Mouse (Mus musculus) left cerebral cortex, postnatal 10 days (tissue): ENCODE measurements around the gene Fads2. TPM values are rescaled to one million over a fixed set of nuclear protein-coding genes. Genes with fewer than 3 reads are reported as not detected.
A peak's percentile ranks its signal among the peaks of the same experiment; 100 is the strongest.

Experiments
- DNase-seq, 2 experiments: peaks; one replicate each; pipeline ENCODE4 v3.0.0; 2021 to 2022; ENCODE audit warnings: low spot score in 2 of 2, mixed read lengths in 1 of 2; ENCODE audit errors: extremely low spot score in 1 of 2
- intact Hi-C: fragments of 180-260 bp; cut with DNase I; formaldehyde crosslinking; loops from one replicate; pipeline ENCODE4 v1.15.1; 2025
- total RNA-seq, 2 experiments: library from RNA; stranded (reverse); gene quantifications; 2 replicates each; pipeline ENCODE4 v1.2.3; 2021

The Fads2 gene
- total RNA-seq, 2 experiments from 2014 or later = 217 to 220 TPM

DNA sequence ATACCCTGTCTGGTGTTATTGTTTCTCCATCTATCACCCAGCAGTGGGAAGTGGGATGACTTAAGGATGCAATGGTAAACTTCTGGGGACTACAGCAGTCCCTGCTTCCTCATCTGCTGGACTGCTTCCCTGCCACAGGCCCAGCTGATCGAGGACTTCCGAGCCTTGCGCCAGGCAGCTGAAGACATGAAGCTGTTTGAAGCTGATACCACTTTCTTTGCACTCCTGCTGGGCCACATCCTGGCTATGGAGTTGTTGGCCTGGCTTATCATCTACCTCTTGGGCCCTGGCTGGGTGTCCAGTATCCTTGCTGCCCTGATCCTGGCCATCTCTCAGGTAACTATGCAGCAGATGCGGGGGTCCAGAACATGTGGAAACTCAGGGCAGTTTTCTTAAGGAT is 48.8 kb downstream of the Fads2 start:
- DNase-seq = no peak
- intact Hi-C loops = no loop called here

DNA sequence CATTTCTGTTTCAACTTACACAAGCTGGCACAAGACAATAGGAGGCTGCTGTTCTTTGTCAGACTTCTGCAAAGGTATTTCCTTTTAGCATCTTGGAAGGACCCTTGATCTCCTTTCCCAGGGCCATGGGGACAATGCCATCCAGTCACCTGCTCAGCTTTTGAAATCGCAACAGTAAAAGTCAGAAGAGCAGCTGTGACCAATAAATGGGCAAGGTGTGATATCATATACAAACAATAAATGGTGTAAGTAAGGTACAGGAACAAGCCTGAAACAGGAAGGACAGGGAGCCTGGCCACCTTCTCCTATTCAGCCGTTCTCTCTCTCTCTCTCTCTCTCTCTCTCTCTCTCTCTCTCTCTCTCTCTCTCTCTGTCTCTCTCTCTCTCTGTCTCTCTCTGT is 51.1 kb downstream of the Fads2 start:
- DNase-seq = no peak
- intact Hi-C loops = no loop called here

DNA sequence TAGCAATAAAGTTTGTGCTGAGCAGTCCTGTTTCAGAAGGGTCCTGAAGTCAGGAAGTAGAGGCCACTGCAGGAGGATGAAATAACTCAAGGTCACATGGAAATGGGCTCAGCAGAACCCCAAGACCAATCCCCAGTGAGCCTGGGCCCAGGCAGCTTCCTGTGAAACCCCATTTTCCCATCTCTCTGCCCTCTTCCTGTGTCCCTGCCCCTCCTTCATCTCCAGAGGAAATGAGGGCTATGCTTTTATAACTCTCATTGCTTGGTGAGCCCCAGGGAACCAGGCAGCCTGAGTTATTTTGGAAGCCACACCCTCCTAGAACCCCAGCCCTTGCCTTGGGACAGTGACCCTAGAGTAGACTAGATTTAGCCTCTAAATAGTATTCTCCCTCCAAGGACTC is 52.0 kb downstream of the Fads2 start:
- no peak for DNase-seq
- intact Hi-C loops = no loop called here

DNA sequence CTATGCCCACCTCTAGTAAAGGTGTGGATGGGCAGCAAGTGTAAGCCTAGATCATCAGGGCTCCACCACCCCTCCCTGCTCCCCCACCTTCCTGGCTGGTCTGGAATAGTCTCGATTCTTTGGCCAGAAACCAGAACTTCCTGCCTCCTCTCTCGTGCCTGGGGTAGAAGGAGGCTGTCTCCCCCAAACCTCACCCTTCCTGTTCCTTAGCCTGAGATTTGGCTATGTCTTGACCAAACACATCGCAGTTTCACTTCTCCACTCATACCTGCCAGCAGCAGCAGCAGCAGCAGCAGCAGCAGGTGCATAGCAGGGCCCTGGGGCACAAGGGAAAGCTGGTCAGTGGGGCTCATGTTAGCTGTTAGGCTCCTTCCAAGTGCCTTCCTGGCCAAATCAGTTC is 54.6 kb downstream of the Fads2 start:
- no peak for DNase-seq
- intact Hi-C loops = no loop called here

GRCm38 (mm10) chr19:10046346-10046745 is 55.2 kb downstream of the Fads2 start:
- no peak for DNase-seq
- intact Hi-C loops = no loop called here

DNA sequence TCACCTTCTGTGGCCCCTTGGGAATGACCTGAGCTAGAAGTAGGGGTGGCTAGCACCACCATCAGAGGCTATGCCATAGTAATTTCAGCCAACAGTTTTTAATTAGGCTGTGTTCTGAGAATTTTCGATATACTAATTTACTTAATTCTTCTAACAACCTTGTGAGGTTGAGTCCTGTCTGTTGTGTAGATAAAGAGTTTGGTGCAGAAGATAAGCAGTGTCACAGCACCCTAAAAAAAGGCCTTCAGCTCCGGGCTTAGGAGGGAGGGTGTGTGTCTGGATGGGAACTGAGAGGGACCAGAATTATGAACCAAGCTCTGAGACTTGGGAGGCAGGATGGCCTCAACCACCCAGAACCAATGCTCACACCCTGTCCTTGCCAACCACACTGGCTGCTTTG is 55.8 kb downstream of the Fads2 start:
- no peak for DNase-seq
- intact Hi-C loops = no loop called here

- intact Hi-C loops = no loop called here
- peak in 1 of 2 experiments; percentile 64 for DNase-seq
Observed at GRCm38 (mm10) chr19:10043643-10044042, 57.9 kb downstream of the Fads2 start.

GRCm38 (mm10) chr19:10042816-10043215 is 58.7 kb downstream of the Fads2 start:
- intact Hi-C loops = no loop called here
- no peak for DNase-seq

- intact Hi-C loops = no loop called here
- DNase-seq = peak in 1 of 2 experiments; percentile 46
Observed at GRCm38 (mm10) chr19:10042232-10042631, 59.3 kb downstream of the Fads2 start.

GRCm38 (mm10) chr19:10041388-10042148 is 60.0 kb downstream of the Fads2 start, which contains the start of gene Fads3:
Gene Fads3 (plus strand): TSS chr19:10041569.
- intact Hi-C loops = no loop called here
- DNase-seq = peak; percentile 60 to 91

- intact Hi-C loops = no loop called here
- DNase-seq = no peak
Observed at GRCm38 (mm10) chr19:10040866-10041387, 60.6 kb downstream of the Fads2 start.

GRCm38 (mm10) chr19:10039615-10040014 is 61.9 kb downstream of the Fads2 start:
- no peak for DNase-seq
- intact Hi-C loops = no loop called here

DNA sequence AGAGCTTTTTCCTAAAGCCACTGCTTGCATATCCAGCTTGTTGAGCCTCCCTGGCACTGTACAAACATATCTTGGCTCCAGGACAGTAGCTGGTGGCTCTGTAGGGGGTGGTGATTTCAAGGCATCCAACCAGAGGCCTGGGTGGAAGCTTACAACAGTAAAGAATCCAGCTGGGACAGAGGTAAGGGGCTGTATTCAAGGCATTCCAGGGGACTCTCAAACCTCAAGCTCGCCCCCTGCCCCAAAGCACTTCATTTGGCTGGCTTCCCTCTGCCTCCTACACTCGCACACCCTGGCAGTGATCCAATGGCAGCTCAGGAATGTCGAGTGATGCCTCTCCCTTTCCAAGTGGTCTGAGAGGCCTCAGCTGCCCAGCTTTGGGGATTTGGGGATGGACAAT is 62.6 kb downstream of the Fads2 start:
- peak in 1 of 2 experiments; percentile 63 for DNase-seq
- intact Hi-C loops = no loop called here

GRCm38 (mm10) chr19:10038364-10038763 is 63.2 kb downstream of the Fads2 start:
- no peak for DNase-seq
- intact Hi-C loops = no loop called here

DNA sequence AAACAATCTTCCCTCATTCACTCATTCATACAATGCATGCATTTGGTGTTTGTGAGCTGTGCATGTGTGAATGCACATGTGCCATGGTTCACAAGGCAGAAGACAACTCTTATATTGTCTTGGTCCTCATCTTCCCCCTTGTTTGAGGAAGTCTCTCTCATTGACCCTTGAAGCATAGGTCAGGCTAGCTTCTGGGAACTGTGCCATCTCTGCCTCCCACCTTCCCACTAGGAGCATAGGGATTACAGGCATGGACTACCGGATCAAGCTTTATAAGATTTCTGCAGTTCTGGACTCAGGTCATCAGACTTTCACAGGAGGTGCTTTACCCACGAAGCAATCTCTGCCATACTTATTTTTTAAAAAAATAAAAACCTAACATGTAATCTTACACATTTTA is 64.0 kb downstream of the Fads2 start:
- intact Hi-C loops = no loop called here
- no peak for DNase-seq

- DNase-seq = peak in 1 of 2 experiments; percentile 83
- intact Hi-C loops = loop anchor here (2.0 kb wide), 1 partner anchor 34 kb away; the partner anchor contains the start of genes Best1 and Rab3il1
Observed at GRCm38 (mm10) chr19:10034785-10035447, 66.6 kb downstream of the Fads2 start.

GRCm38 (mm10) chr19:10034356-10034755 is 67.2 kb downstream of the Fads2 start:
- DNase-seq = no peak
- intact Hi-C loops = loop anchor here (2.0 kb wide), 1 partner anchor 34 kb away; the partner anchor contains the start of genes Best1 and Rab3il1

GRCm38 (mm10) chr19:10033211-10033973 is 68.2 kb downstream of the Fads2 start:
- intact Hi-C loops = no loop called here
- peak; percentile 52 to 55 for DNase-seq

GRCm38 (mm10) chr19:10029746-10030145 is 71.8 kb downstream of the Fads2 start:
- no peak for DNase-seq
- intact Hi-C loops = no loop called here
